Mouse (Mus musculus) Muller cell, postnatal 12 days (primary cell): ENCODE results near the gene Gm17660.

Source experiments
- DNase-seq: peaks from one replicate; pipeline ENCODE4 v3.0.0-alpha.2; 2015; ENCODE audit errors: inconsistent ontology term

Gene Gm17660

GRCm38 (mm10) chr5:104077508-104077907, at the start of gene Gm17660:
TSS of gene Gm17660 (minus strand) at chr5:104077608.
- DNase-seq, result no peak

GRCm38 (mm10) chr5:104126561-104127320, 49.3 kb upstream of the Gm17660 start:
- no peak for DNase-seq

- DNase-seq, result no peak
Observed at GRCm38 (mm10) chr5:104124016-104124658, 46.7 kb upstream of the Gm17660 start.

GRCm38 (mm10) chr5:104115890-104116289, 38.5 kb upstream of the Gm17660 start:
- no peak for DNase-seq

- no peak for DNase-seq
Observed at GRCm38 (mm10) chr5:104115118-104115517, 37.7 kb upstream of the Gm17660 start.

GRCm38 (mm10) chr5:104113491-104114172, 36.2 kb upstream of the Gm17660 start, which contains the start of gene Sparcl1:
TSS of gene Sparcl1 (minus strand) at chr5:104113733.
- DNase-seq, result peak; percentile 44

- DNase-seq, result no peak
Observed at GRCm38 (mm10) chr5:104112511-104112910, 35.1 kb upstream of the Gm17660 start.

GRCm38 (mm10) chr5:104112016-104112415, 34.6 kb upstream of the Gm17660 start:
- DNase-seq, result no peak

- DNase-seq, result no peak
Observed at GRCm38 (mm10) chr5:104110171-104110920, 32.9 kb upstream of the Gm17660 start.

GRCm38 (mm10) chr5:104109516-104109915, 32.1 kb upstream of the Gm17660 start:
- no peak for DNase-seq

- DNase-seq, result peak; percentile 44
Observed at GRCm38 (mm10) chr5:104108879-104109369, 31.5 kb upstream of the Gm17660 start.

- no peak for DNase-seq
Observed at GRCm38 (mm10) chr5:104108127-104108875, 30.9 kb upstream of the Gm17660 start.

GRCm38 (mm10) chr5:104104111-104104510, 26.7 kb upstream of the Gm17660 start:
- DNase-seq, result no peak

GRCm38 (mm10) chr5:104103171-104103570, 25.8 kb upstream of the Gm17660 start:
- DNase-seq, result no peak

- no peak for DNase-seq
Observed at GRCm38 (mm10) chr5:104101678-104102531, 24.5 kb upstream of the Gm17660 start.

- no peak for DNase-seq
Observed at GRCm38 (mm10) chr5:104096078-104096938, 18.9 kb upstream of the Gm17660 start.

GRCm38 (mm10) chr5:104095416-104096077, 18.1 kb upstream of the Gm17660 start:
- no peak for DNase-seq

- no peak for DNase-seq
Observed at GRCm38 (mm10) chr5:104089751-104090150, 12.3 kb upstream of the Gm17660 start.
